Mouse (Mus musculus) lung, postnatal 0 days (tissue): Measurements from ENCODE around the gene Lrrtm4.

Source experiments
- CTCF ChIP-seq: IDR thresholded peaks from 2 replicates; pipeline ENCODE4 v1.5.1; 2016; ENCODE audit warnings: antibody characterized with exemption, mild to moderate bottlenecking
- EP300 ChIP-seq: IDR thresholded peaks from 2 replicates; pipeline ENCODE4 v1.6.1; 2016; ENCODE audit warnings: antibody characterized with exemption, mild to moderate bottlenecking, control low read depth

GRCm38 (mm10) chr6:80549907-80550306, 531.2 kb downstream of the Lrrtm4 start:
- TF ChIP-seq CTCF: no peak
- TF ChIP-seq EP300: no peak
